Mouse (Mus musculus): ENCODE measurements at regions not wholly inside any gene's neighbourhood (a gene's known extent, or its start where the extent isn't known, plus 50 kb on each side); places are given as distances from the start of the nearest gene placed in this dataset.

DNA sequence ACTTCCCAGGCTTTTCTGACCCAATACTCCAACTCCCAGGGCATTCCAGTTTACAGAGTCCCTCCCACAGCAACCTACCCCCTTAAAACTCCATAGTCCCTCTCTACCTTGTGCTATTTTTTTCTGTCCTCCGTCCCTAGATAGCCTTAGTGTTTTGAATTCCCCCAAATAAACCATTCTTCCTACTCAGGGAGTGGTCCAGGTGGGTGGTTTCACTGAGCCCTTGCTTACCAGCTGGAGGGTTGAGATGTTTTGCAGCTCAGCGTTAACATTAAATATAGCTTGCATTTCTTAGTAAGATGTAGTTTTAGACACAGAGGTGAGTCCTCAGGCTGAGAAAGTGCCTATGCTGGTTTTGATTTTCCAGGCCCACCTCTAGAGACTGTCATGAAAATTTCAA is 313.0 kb downstream of the Bmper start:
- no peak overlapping the region for H3K27ac ChIP-seq
- WGBS = 73% methylated on average over 2 of the region's 2 CpGs

DNA sequence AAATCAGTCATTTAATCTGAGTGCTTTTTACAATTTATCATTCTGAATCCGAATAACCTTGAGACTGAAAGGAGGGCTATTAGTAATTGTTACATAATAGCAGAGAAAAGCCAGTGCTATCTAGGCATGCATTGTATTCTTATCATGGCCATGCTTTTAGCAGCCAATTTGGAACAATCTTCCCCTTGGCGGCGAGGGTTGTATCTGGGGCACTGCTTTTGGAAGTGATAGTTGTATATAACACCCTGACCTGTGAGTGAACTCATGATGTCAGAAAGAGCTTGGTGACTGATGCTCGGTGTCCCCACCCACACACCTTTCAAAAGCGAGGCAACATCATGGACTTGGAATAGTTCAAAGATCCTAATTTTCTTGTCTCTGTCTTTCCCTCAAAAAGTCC is 315.2 kb downstream of the Bmper start:
- H3K4me2 ChIP-seq = no peak overlapping the region
- no peaks in the 10 kb centered on the region for H3K27me3 ChIP-seq (replicated peaks)
- ATAC-seq (replicated peaks) = no peak
- H3K4me1 ChIP-seq = no peaks in the 10 kb centered on the region
- WGBS = 82% methylated on average over 5 of the region's 5 CpGs
- no peak overlapping the region for H3K27ac ChIP-seq
- no peak overlapping the region for H3K4me3 ChIP-seq
- H3K36me3 ChIP-seq (replicated peaks) = no peaks in the 10 kb centered on the region
- no peak overlapping the region for H3K9ac ChIP-seq
- no peaks in the 10 kb centered on the region for H3K9me3 ChIP-seq

More for the DNA sequence above, 313.0 kb downstream of the Bmper start:
- no peak overlapping the region for H3K9ac ChIP-seq
- no peaks in the 10 kb centered on the region for H3K4me1 ChIP-seq
- H3K27me3 ChIP-seq (replicated peaks) = no peaks in the 10 kb centered on the region
- H3K4me2 ChIP-seq = no peak overlapping the region
- no peak for ATAC-seq (replicated peaks)
- no peak overlapping the region for H3K4me3 ChIP-seq
- no peaks in the 10 kb centered on the region for H3K36me3 ChIP-seq (replicated peaks)
- no peaks in the 10 kb centered on the region for H3K9me3 ChIP-seq

DNA sequence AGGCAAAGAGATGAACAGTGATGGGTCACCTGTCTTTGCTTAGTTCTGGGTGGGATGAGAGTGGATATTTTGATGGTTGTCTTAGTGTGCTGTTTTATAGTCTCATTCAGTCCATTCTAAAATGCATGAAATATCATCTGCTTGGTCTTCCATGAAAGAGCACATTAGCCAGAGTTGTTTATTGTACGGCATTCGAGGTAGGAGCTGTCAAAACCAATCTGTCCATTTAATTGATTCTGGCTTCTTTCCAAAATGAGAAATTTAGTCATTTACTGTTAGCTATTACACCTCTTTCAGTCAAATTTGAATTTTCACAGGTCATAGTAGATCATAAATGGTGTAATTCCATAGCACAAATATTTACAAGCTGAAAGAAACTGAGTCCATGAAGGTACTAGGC is 328.8 kb downstream of the Bmper start:
- Histone ChIP-seq H3K27ac (no peak overlapping the region), H3K4me2 (no peak overlapping the region), H3K4me1 (no peaks in the 10 kb centered on the region), H3K9ac (no peak overlapping the region), H3K27me3 (replicated peaks) (no peaks in the 10 kb centered on the region), H3K36me3 (replicated peaks) (no peaks in the 10 kb centered on the region), H3K9me3 (no peaks in the 10 kb centered on the region), H3K4me3 (no peak overlapping the region)
- 69% methylated on average over 2 of the region's 2 CpGs for WGBS
- no peak for ATAC-seq (replicated peaks)

DNA sequence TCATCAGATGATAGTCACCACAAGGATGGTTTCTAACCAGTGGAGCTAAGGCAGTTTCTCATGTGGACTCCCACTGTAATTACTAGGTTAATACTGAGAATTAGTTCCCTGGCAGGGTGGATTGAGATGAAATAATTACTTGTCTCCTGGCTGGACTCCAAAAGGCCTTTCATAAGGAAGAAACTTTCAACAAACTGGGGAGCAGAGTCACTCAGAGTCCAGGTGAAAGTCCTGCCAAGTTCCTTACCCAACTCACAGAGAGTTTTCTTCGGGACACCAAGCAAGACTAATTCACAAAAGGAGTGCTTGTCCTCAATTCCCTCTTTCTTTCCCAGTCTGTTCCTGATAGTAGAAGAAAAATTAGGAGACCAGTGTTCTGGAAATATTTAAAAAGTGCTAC is 330.9 kb downstream of the Bmper start:
- no peaks in the 10 kb centered on the region for H3K4me1 ChIP-seq
- no peak for ATAC-seq (replicated peaks)
- no peaks in the 10 kb centered on the region for H3K9me3 ChIP-seq
- no peak overlapping the region for H3K9ac ChIP-seq
- H3K36me3 ChIP-seq (replicated peaks) = no peaks in the 10 kb centered on the region
- no peak overlapping the region for H3K27ac ChIP-seq
- H3K4me2 ChIP-seq = no peak overlapping the region
- H3K27me3 ChIP-seq (replicated peaks) = no peaks in the 10 kb centered on the region
- H3K4me3 ChIP-seq = no peak overlapping the region
- WGBS = 86% methylated on average over 1 of the region's 1 CpGs

DNA sequence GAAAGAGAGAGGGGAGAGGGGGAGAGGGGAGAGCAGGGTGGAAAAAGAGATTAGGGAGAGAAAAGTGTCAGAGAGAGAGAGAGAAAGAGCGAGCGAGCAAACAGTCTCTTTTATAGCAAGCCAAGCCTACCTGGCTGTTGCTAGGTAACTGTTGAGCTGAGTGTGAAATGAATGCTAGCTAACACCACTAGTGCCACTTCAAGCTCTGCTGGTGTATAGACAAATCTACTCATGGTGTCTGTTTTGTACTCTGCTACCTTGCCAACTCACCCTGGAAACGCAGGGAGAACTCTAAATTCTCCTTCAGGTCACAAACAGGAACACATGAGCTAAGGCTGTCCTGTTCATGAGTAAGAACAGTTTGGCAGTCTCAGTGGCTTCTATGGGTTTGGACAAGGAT is 334.7 kb downstream of the Bmper start:
- 55% methylated on average over 3 of the region's 3 CpGs for WGBS

DNA sequence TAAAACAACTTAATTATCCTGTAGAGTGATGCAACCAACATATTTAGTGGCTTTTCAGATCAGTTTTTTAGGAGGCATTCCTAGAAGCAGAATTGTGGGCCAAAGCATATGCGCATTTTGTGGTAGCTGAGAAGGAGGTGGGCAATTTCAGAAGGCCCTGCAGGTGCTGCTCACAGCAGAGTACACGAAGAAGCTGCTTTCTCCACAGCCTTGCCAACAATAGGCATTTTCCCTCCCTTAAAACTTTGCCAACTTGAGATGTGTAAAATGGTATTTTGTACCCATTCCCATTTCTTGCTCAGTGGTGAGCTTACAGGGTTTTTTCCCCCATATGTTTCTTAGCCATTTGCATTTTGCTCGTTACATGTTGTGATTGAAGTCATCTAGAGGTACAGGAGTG is 339.0 kb downstream of the Bmper start:
- Histone ChIP-seq H3K27ac (no peak overlapping the region), H3K4me3 (no peak overlapping the region), H3K36me3 (replicated peaks) (no peaks in the 10 kb centered on the region), H3K4me2 (no peak overlapping the region), H3K27me3 (replicated peaks) (no peaks in the 10 kb centered on the region), H3K9me3 (no peaks in the 10 kb centered on the region), H3K9ac (no peak overlapping the region), H3K4me1 (no peaks in the 10 kb centered on the region)
- no peak for ATAC-seq (replicated peaks)
- WGBS = 72% methylated on average over 3 of the region's 3 CpGs

More for the DNA sequence above, 334.7 kb downstream of the Bmper start:
- Histone ChIP-seq H3K36me3 (replicated peaks) (no peaks in the 10 kb centered on the region), H3K4me1 (no peaks in the 10 kb centered on the region), H3K4me3 (no peak overlapping the region), H3K9me3 (no peaks in the 10 kb centered on the region), H3K4me2 (no peak overlapping the region), H3K27ac (no peak overlapping the region), H3K27me3 (replicated peaks) (no peaks in the 10 kb centered on the region), H3K9ac (no peak overlapping the region)
- peak; percentile 90 for ATAC-seq (replicated peaks)

DNA sequence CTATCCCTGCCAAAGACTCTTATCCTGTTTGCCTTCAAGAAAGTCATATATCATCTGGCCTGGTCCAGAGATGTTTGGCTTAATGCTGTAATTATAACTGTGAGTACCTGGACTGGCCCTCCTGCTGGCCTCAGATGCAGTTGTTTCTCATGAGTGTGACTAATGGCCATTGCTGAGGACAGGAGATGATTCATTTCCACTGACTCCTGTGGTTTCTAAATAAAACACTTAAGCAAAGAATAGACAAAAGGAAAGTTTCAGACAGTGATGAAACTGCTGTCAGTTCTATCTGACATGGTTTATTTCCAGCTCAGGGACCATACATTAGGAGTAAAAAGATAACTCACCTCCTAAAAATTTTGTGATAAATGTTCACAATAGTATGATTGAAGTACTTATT is 344.2 kb downstream of the Bmper start:
- no peak overlapping the region for H3K4me2 ChIP-seq
- H3K27ac ChIP-seq = no peak overlapping the region
- H3K36me3 ChIP-seq (replicated peaks) = no peaks in the 10 kb centered on the region
- no peaks in the 10 kb centered on the region for H3K9me3 ChIP-seq
- H3K27me3 ChIP-seq (replicated peaks) = no peaks in the 10 kb centered on the region
- H3K4me1 ChIP-seq = no peaks in the 10 kb centered on the region
- no peak for ATAC-seq (replicated peaks)
- H3K4me3 ChIP-seq = no peak overlapping the region
- H3K9ac ChIP-seq = no peak overlapping the region

DNA sequence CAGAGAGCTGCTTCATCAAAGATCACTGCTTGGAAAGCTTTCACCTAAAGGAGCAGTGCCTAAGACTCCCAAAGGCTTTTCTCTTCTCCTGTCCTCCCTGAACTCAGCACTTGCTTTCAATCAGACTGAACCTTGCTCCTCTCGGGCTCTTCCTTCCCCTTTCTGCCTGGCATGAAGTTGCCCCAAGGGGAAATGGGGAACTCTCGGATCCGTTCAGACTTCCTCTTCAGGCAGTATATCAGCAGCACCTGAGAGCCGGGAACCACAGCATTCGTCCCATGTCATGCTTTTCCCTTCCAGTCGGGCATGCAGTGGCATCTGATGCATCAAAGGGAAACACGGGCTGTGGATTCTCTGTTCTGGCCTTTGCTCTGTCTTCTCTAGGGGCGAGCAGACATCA is 347.3 kb downstream of the Bmper start:
- no peak overlapping the region for H3K27ac ChIP-seq
- WGBS = 78% methylated on average over 8 of the region's 8 CpGs
- no peaks in the 10 kb centered on the region for H3K4me1 ChIP-seq
- no peak overlapping the region for H3K9ac ChIP-seq
- H3K4me2 ChIP-seq = no peak overlapping the region
- H3K4me3 ChIP-seq = no peak overlapping the region
- ATAC-seq (replicated peaks) = no peak
- H3K9me3 ChIP-seq = no peaks in the 10 kb centered on the region
- H3K36me3 ChIP-seq (replicated peaks) = no peaks in the 10 kb centered on the region
- H3K27me3 ChIP-seq (replicated peaks) = no peaks in the 10 kb centered on the region

DNA sequence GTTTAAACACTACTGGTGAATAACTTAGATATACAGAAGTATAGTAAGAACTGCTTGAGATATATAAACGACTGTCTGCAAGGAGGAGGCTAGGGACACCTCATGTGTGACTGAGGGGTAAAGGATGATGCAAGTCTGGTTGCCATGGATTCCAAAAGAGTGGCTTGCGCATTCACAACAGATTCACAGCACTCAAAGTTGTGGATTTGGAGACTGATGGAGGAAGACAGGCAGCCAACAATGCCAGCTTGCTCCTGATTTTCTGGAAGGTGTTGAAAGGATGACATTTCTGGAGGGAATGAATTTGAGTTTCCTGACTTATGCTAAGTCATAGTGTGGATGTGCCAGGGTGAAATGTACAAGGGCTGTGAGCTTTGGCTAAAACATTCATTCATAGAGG is 353.4 kb downstream of the Bmper start:
- Histone ChIP-seq H3K36me3 (replicated peaks) (no peaks in the 10 kb centered on the region), H3K27me3 (replicated peaks) (no peaks in the 10 kb centered on the region), H3K4me2 (no peak overlapping the region), H3K4me1 (peaks cover 10% of the 10 kb centered on the region), H3K27ac (no peak overlapping the region), H3K9ac (no peak overlapping the region), H3K4me3 (no peak overlapping the region), H3K9me3 (no peaks in the 10 kb centered on the region)
- WGBS = 65% methylated on average over 2 of the region's 2 CpGs
- ATAC-seq (replicated peaks) = no peak

DNA sequence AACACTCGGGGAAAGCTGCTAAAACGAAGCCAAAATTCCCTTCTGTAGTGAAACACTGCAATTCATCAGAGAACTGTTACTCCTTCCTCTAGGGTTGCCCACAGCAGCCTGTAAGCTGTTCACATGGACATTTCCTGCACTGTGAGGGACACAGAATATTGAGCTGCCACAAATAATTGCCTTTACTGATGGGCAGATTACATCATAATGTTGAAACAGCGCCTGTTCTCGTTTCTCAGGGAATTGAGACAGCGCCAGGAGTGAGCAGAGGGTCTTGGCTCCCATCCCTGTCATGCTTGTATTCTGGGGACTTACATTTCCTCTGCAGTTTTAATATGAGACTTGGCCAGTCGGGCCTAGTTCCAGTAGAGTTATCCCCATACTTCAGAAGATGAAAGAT is 357.3 kb downstream of the Bmper start:
- no peak overlapping the region for H3K4me2 ChIP-seq
- peaks cover 14% of the 10 kb centered on the region for H3K4me1 ChIP-seq
- H3K27me3 ChIP-seq (replicated peaks) = no peaks in the 10 kb centered on the region
- no peak overlapping the region for H3K9ac ChIP-seq
- H3K9me3 ChIP-seq = no peaks in the 10 kb centered on the region
- WGBS = 55% methylated on average over 6 of the region's 6 CpGs
- H3K27ac ChIP-seq = no peak overlapping the region
- no peak overlapping the region for H3K4me3 ChIP-seq
- no peaks in the 10 kb centered on the region for H3K36me3 ChIP-seq (replicated peaks)
- ATAC-seq (replicated peaks) = 0 out of 2 replicates have a peak, but pooled peaks have one; percentile 34

DNA sequence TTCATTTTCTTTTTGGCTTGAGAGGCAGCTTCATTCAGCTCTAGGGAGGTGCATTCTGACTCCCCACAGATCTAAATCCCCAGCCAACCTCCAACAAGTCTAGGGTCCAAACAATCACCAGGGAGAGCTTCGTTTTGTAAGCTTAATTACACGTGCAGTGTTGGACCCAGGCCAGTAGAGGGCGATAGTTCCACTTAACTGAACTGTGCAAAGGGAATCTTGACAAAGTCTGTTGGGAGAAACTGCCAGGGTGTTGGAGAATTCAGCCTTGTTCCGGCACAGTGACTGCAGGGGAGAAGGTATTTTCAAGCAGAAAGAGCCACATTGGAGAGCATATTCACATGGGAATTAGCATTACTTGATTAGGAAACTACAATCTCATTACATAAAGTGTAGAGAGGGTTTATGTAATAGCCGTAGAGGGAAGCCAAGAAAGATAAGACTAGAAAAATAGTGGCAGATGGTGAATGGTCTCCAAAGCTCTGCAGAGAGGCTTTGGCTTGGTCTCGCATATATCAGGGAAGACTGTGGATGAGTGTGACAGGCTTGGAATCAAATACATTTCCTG is 358.2 kb downstream of the Bmper start:
- 11% methylated on average over 6 of the region's 6 CpGs for WGBS
- Histone ChIP-seq H3K9ac (no peak overlapping the region), H3K36me3 (replicated peaks) (no peaks in the 10 kb centered on the region), H3K4me3 (no peak overlapping the region), H3K27ac (no peak overlapping the region), H3K9me3 (no peaks in the 10 kb centered on the region), H3K27me3 (replicated peaks) (no peaks in the 10 kb centered on the region), H3K4me1 (peaks cover 14% of the 10 kb centered on the region), H3K4me2 (no peak overlapping the region)
- ATAC-seq (replicated peaks) = peak; percentile 75

DNA sequence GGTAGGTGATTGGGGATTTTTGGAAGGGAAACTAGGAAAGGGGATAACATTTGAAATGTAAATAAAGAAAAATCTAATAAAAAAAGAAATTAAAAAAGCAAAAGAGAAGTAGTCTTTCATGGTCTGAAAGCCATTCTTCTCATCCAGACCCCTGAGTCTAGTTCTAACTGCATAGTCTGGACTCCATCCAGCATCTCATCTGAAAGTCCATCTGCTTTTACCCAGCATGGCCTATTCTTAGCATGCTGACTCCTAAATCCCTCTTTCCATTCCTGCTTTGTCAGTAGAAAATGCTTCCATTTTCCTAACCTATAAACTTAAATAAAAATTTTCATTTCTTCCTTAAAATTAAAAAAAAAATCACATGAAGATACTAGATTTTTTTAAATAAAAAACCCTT is 361.7 kb downstream of the Bmper start:
- Histone ChIP-seq H3K4me3 (no peak overlapping the region), H3K4me1 (peaks cover 14% of the 10 kb centered on the region), H3K9ac (no peak overlapping the region), H3K9me3 (no peaks in the 10 kb centered on the region), H3K27ac (no peak overlapping the region), H3K4me2 (no peak overlapping the region), H3K36me3 (replicated peaks) (no peaks in the 10 kb centered on the region), H3K27me3 (replicated peaks) (no peaks in the 10 kb centered on the region)
- no peak for ATAC-seq (replicated peaks)

DNA sequence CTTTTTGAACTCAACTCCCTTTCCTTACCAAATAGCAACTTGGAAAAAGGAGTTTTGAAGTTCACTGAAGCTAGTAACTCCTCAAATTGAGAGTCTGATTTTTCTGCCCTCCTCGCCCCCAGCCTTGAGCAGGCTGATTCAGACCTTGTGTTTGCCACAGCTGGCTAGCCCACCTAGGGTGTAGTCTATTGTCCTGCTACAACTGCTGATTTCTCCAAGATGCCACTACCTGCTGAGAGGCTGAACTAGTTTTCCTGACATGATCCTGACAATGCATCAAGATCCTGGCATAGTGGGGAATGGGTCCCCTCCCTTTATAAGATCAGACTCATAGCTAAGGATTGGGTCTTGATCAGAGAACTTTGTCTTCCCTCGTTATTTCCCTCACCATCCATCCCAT is 366.1 kb downstream of the Bmper start:
- ATAC-seq (replicated peaks) = no peak
- Histone ChIP-seq H3K9me3 (no peaks in the 10 kb centered on the region), H3K4me3 (no peak overlapping the region), H3K9ac (no peak overlapping the region), H3K4me1 (no peaks in the 10 kb centered on the region), H3K36me3 (replicated peaks) (no peaks in the 10 kb centered on the region), H3K27me3 (replicated peaks) (no peaks in the 10 kb centered on the region), H3K4me2 (no peak overlapping the region), H3K27ac (no peak overlapping the region)
- WGBS = 22% methylated on average over 2 of the region's 2 CpGs

DNA sequence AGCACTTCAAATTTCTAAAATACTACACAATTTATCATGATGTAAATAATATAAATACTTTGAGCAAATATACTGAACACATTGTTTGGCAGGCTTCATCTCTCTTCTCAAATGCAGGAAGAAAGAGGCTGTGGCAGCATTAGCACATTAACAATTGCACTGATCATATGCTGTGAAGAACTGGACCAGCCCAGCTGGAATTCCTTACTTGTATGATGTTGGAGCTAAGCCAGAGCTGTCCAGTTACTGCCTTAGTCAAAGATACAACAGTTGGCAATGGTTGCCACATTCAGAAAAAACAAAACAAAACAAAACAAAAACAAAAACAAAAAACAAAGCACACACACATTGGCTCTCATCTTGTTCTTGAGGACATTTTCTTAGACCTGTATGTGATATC is 369.0 kb downstream of the Bmper start:
- Histone ChIP-seq H3K9ac (no peak overlapping the region), H3K27me3 (replicated peaks) (no peaks in the 10 kb centered on the region), H3K4me2 (no peak overlapping the region), H3K27ac (no peak overlapping the region), H3K4me3 (no peak overlapping the region), H3K4me1 (no peaks in the 10 kb centered on the region), H3K36me3 (replicated peaks) (no peaks in the 10 kb centered on the region), H3K9me3 (no peaks in the 10 kb centered on the region)
- no peak for ATAC-seq (replicated peaks)

All from midbrain, embryonic 15.5 days (tissue).